In genomic region chr10:17511779-17512335, GRCm38 (mm10) we compare ENCODE assay signal across 10 mouse cellular contexts.
DNase-seq lines count a peak whose midpoint lies in the region; ATAC-seq and TF ChIP-seq lines count a peak whose summit lies in the region.
"Had no signal": no experiment of that assay in that cellular context is flagged by ENCODE, and none has a peak within 500 bp of the region (broad histone marks: within the 10 kb centered on the region; RNA-seq: fewer than 3 reads in every experiment).

No protein-coding gene starts in this region.

- intact Hi-C loops in left cerebral cortex, postnatal 4 days (cut with DNase I) = no loop called here
- intact Hi-C loops in left cerebral cortex, adult 2 months (cut with DNase I) = no loop called here

- H3K36me3 ChIP-seq in neural tube, embryonic 11.5 days (ENCODE audit: control insufficient read depth, insufficient read depth, low read length) = no peaks in the 10 kb centered on the region
- no peaks in the 10 kb centered on the region for H3K36me3 ChIP-seq in midbrain, embryonic 16.5 days (ENCODE audit: control insufficient read depth, insufficient read depth, low read length)
- H3K36me3 ChIP-seq: neural tube, embryonic 12.5 days had no signal

- H3K4me3 ChIP-seq in left cerebral cortex, adult 2 months = no peak overlapping the region
- H3K4me3 ChIP-seq in neural tube, embryonic 11.5 days (ENCODE audit: low read depth, low read length) = no peak overlapping the region
- H3K4me3 ChIP-seq in midbrain, embryonic 16.5 days (ENCODE audit: low read depth, low read length) = no peak overlapping the region
- H3K4me3 ChIP-seq: neural tube, embryonic 12.5 days had no signal

- WGBS in neural tube, embryonic 11.5 days = 34% methylated on average over 12 of the region's 12 CpGs
- 56% methylated on average over 12 of the region's 12 CpGs for WGBS in midbrain, embryonic 16.5 days

- DNase-seq in left cerebral cortex, postnatal 4 days = peak; percentile 2
- no peak for DNase-seq in left cerebral cortex, adult 2 months (ENCODE audit: extremely low spot score in 1 of 2, low spot score in 2 of 2)
- peak; percentile 49 for DNase-seq in embryo, embryonic 11 days
- peak; percentile 48 for DNase-seq in kidney, adult 9 months
- DNase-seq in neural tube, embryonic 11.5 days (ENCODE audit: low spot score) = peak; percentile 19
- DNase-seq in layer of hippocampus, postnatal 14 days (ENCODE audit: low spot score in 2 of 2) = no peak
- DNase-seq: adrenal gland, adult 2 months; heart, postnatal 4 days had no signal

- no peak overlapping the region for H3K27ac ChIP-seq in left cerebral cortex, adult 2 months
- H3K27ac ChIP-seq in neural tube, embryonic 11.5 days (ENCODE audit: low read depth, low read length) = no peak overlapping the region
- no peak overlapping the region for H3K27ac ChIP-seq in midbrain, embryonic 16.5 days (ENCODE audit: low read length)
- H3K27ac ChIP-seq: neural tube, embryonic 12.5 days had no signal

- ATAC-seq in neural tube, embryonic 11.5 days (ENCODE audit: insufficient read depth, low FRiP score, low TSS enrichment) = no peak
- no peak for ATAC-seq in midbrain, embryonic 16.5 days

- H3K9ac ChIP-seq in neural tube, embryonic 11.5 days (ENCODE audit: low read length) = no peak overlapping the region
- no peak overlapping the region for H3K9ac ChIP-seq in midbrain, embryonic 16.5 days (ENCODE audit: low read depth, low read length)
- H3K9ac ChIP-seq: neural tube, embryonic 12.5 days had no signal

- TF ChIP-seq CTCF in left cerebral cortex, adult 2 months (IDR thresholded peaks at IDR 0.05) = no peak

- no peaks in the 10 kb centered on the region for H3K4me1 ChIP-seq in neural tube, embryonic 11.5 days (ENCODE audit: control insufficient read depth, insufficient read depth, low read length)
- no peaks in the 10 kb centered on the region for H3K4me1 ChIP-seq in midbrain, embryonic 16.5 days (ENCODE audit: control insufficient read depth, insufficient read depth, low read length)
- H3K4me1 ChIP-seq: neural tube, embryonic 12.5 days had no signal

- H3K9me3 ChIP-seq in neural tube, embryonic 11.5 days (ENCODE audit: control insufficient read depth, low read length) = no peaks in the 10 kb centered on the region; the same call in 1 of the 2 replicates
- no peaks in the 10 kb centered on the region for H3K9me3 ChIP-seq in midbrain, embryonic 16.5 days (replicated peaks; ENCODE audit: control insufficient read depth, low read length, poor library complexity, severe bottlenecking)
- H3K9me3 ChIP-seq: neural tube, embryonic 12.5 days had no signal

- no peak overlapping the region for H3K4me2 ChIP-seq in neural tube, embryonic 11.5 days (ENCODE audit: low read depth)
- H3K4me2 ChIP-seq in midbrain, embryonic 16.5 days (ENCODE audit: low read length) = no peak overlapping the region
- H3K4me2 ChIP-seq: neural tube, embryonic 12.5 days had no signal

- no peaks in the 10 kb centered on the region for H3K27me3 ChIP-seq in neural tube, embryonic 11.5 days (ENCODE audit: control insufficient read depth, insufficient read depth, low read length)
- H3K27me3 ChIP-seq in midbrain, embryonic 16.5 days (ENCODE audit: control insufficient read depth, insufficient read depth, low read depth, low read length) = no peaks in the 10 kb centered on the region
- H3K27me3 ChIP-seq: neural tube, embryonic 12.5 days had no signal

Comparison
In these comparisons a context has a peak if more than half of its experiments do, and no peak if none do; other contexts are left out.
1. DNase-seq: peak in left cerebral cortex, postnatal 4 days (single experiment), embryo, embryonic 11 days (single experiment), kidney, adult 9 months (single experiment) and neural tube, embryonic 11.5 days (single experiment); none in left cerebral cortex, adult 2 months (0 of 2) and layer of hippocampus, postnatal 14 days (0 of 2).